13 mouse cellular contexts compared by ENCODE assay signal in the genomic region with DNA sequence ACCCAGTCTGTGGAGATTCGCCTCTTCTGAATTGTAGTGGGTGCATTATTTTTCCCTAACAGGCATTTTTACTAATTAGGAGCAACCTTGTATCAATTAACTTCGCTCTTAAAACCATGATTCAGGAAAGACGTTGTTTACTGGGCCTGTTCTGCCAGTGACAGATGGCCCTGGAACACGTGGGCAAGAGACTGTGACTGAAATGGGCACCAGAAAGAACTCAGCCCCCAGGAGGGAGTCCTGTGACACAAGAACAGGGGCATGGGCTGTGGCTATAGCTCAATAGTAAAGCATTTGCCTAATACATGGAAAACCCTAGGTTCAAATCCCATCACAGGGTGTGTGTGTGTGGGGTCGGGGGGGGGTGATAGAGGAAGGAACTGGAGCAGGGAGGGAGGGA. TPM values are rescaled to one million over a fixed set of nuclear protein-coding genes. Genes with fewer than 3 reads are reported as not detected.
A peak's percentile ranks its signal among the peaks of the same experiment; 100 is the strongest.
DNase-seq lines count a peak whose midpoint lies in the region; ATAC-seq and TF ChIP-seq lines count a peak whose summit lies in the region.
"Had no signal": no experiment of that assay in that cellular context is flagged by ENCODE, and none has a peak within 500 bp of the region (broad histone marks: within the 10 kb centered on the region; RNA-seq: fewer than 3 reads in every experiment).

No protein-coding gene starts in this region.

- H3K4me3 ChIP-seq in midbrain, postnatal 0 days (ENCODE audit: low read depth, low read length) = no peak overlapping the region
- H3K4me3 ChIP-seq in midbrain, embryonic 16.5 days (ENCODE audit: low read depth, low read length) = no peak overlapping the region
- H3K4me3 ChIP-seq: embryonic facial prominence, embryonic 13.5 days; limb, embryonic 12.5 days had no signal

- H3K27me3 ChIP-seq in midbrain, postnatal 0 days (ENCODE audit: insufficient read depth, low read length) = no peaks in the 10 kb centered on the region
- no peaks in the 10 kb centered on the region for H3K27me3 ChIP-seq in midbrain, embryonic 16.5 days (ENCODE audit: control insufficient read depth, insufficient read depth, low read depth, low read length)
- H3K27me3 ChIP-seq: embryonic facial prominence, embryonic 13.5 days; limb, embryonic 12.5 days had no signal

- no peak overlapping the region; the same call in 1 of the 2 replicates for H3K27ac ChIP-seq in midbrain, postnatal 0 days (ENCODE audit: low read depth, low read length)
- H3K27ac ChIP-seq in midbrain, embryonic 16.5 days (ENCODE audit: low read length) = no peak overlapping the region
- H3K27ac ChIP-seq: embryonic facial prominence, embryonic 13.5 days; limb, embryonic 12.5 days had no signal

- ATAC-seq in midbrain, postnatal 0 days (ENCODE audit: low FRiP score) = no peak
- ATAC-seq in midbrain, embryonic 16.5 days = no peak
- no peak for ATAC-seq in granulocyte monocyte progenitor cell, adult 5-6 weeks (replicated peaks; ENCODE audit: poor library complexity, severe bottlenecking)

- no peak overlapping the region for H3K9ac ChIP-seq in midbrain, postnatal 0 days (replicated peaks; ENCODE audit: low read length, poor library complexity, severe bottlenecking)
- H3K9ac ChIP-seq in midbrain, embryonic 16.5 days (ENCODE audit: low read depth, low read length) = no peak overlapping the region
- H3K9ac ChIP-seq: embryonic facial prominence, embryonic 13.5 days had no signal

- TF ChIP-seq CTCF in midbrain, postnatal 0 days (IDR thresholded peaks at IDR 0.05) = no peak

- 52% methylated on average over 5 of the region's 5 CpGs for WGBS in midbrain, postnatal 0 days
- WGBS in midbrain, embryonic 16.5 days = 50% methylated on average over 5 of the region's 5 CpGs

- H3K36me3 ChIP-seq in midbrain, postnatal 0 days (ENCODE audit: insufficient read depth, low read length) = no peaks in the 10 kb centered on the region
- H3K36me3 ChIP-seq in midbrain, embryonic 16.5 days (ENCODE audit: control insufficient read depth, insufficient read depth, low read length) = no peaks in the 10 kb centered on the region
- H3K36me3 ChIP-seq: embryonic facial prominence, embryonic 13.5 days; limb, embryonic 12.5 days had no signal

- H3K4me1 ChIP-seq in midbrain, postnatal 0 days (ENCODE audit: insufficient read depth, low read length) = no peaks in the 10 kb centered on the region
- H3K4me1 ChIP-seq in midbrain, embryonic 16.5 days (ENCODE audit: control insufficient read depth, insufficient read depth, low read length) = no peaks in the 10 kb centered on the region

- no peaks in the 10 kb centered on the region for H3K9me3 ChIP-seq in midbrain, postnatal 0 days (ENCODE audit: low read length)
- no peaks in the 10 kb centered on the region for H3K9me3 ChIP-seq in midbrain, embryonic 16.5 days (replicated peaks; ENCODE audit: control insufficient read depth, low read length, poor library complexity, severe bottlenecking)
- H3K9me3 ChIP-seq: embryonic facial prominence, embryonic 13.5 days; limb, embryonic 12.5 days had no signal

- no peak overlapping the region for H3K4me2 ChIP-seq in midbrain, postnatal 0 days (ENCODE audit: low read depth, low read length, poor library complexity, severe bottlenecking)
- H3K4me2 ChIP-seq in midbrain, embryonic 16.5 days (ENCODE audit: low read length) = no peak overlapping the region
- H3K4me2 ChIP-seq: embryonic facial prominence, embryonic 13.5 days; limb, embryonic 12.5 days had no signal

- peak; percentile 58 for DNase-seq in midbrain, postnatal 0 days (ENCODE audit: low spot score)
- DNase-seq in cerebellum, adult 18-20 months = peak; percentile 88 to 94
- peak; percentile 86 to 89 for DNase-seq in cerebellum, postnatal 36 days
- DNase-seq in layer of hippocampus, postnatal 36 days = peak; percentile 60 to 61
- no peak for DNase-seq in urinary bladder, adult 2 months (ENCODE audit: low spot score)
- DNase-seq: heart, postnatal 4 days; kidney, adult 9 months; lung, postnatal 4 days; spleen, adult 18-20 months had no signal

RNA-seq across cellular contexts. Expression of a gene that starts 9.9 kb away (rescaled TPM):
- total RNA-seq in midbrain, postnatal 0 days (2014; rRNA removed) = 308 and 425 TPM in 2 replicates
- 183 and 215 TPM in 2 replicates for polyA plus RNA-seq in midbrain, postnatal 0 days (2015; fragmentation: Nextera tagmentation; extraction: Ambion mirVana)
- 118 and 142 TPM in 2 replicates for polyA plus RNA-seq in midbrain, embryonic 16.5 days (2015; fragmentation: Nextera tagmentation; extraction: Ambion mirVana)
- 100 to 1,000 TPM; 391 to 406 TPM for total RNA-seq in layer of hippocampus, postnatal 36 days (2021)
- total RNA-seq in granulocyte monocyte progenitor cell, adult 5-6 weeks (2014; fragmentation: Nextera tagmentation) = 15.2 and 24.2 TPM in 2 replicates
- 25.5 and 26.3 TPM in 2 replicates for total RNA-seq in granulocyte monocyte progenitor cell, adult 5-6 weeks (2017)
- 39.7 and 42.1 TPM in 2 replicates for polyA plus RNA-seq in urinary bladder, adult 2 months (2012; rRNA removed)

Comparison
In these comparisons a context has a peak if more than half of its experiments do, and no peak if none do; other contexts are left out.
1. RNA of a gene that starts 9.9 kb away (total RNA-seq): 308 to 425 TPM in midbrain, postnatal 0 days and 391 to 406 TPM in layer of hippocampus, postnatal 36 days; 15.2 to 26.3 TPM in granulocyte monocyte progenitor cell, adult 5-6 weeks; every median in the first group is over 10 times any median in the second.